Mouse (Mus musculus) hindbrain, embryonic 15.5 days (tissue): ENCODE results near the gene Troap. TPM values are rescaled to one million over a fixed set of nuclear protein-coding genes. Genes with fewer than 3 reads are reported as not detected.
"Not testable (repeated sequence)": the region's sequence is repeated elsewhere in the genome, so short reads cannot be mapped to it uniquely, and the experiment has no call there.

Experiments
- ATAC-seq: fragments of 200-750 bp; cut with Nextera tagmentation; 2 replicates; pipeline ENCODE4 v1.8.0; 2017; ENCODE audit warnings: low read depth, moderate number of reproducible peaks, moderate TSS enrichment; ENCODE audit not compliant: low FRiP score
- H3K27ac ChIP-seq: fragments of 300-500 bp; sonication (generic); replicated peaks from 2 replicates; pipeline ENCODE4 v1.5.1; 2015; ENCODE audit warnings: mild to moderate bottlenecking, inconsistent platforms
- H3K27me3 ChIP-seq: fragments of 300-500 bp; sonication (generic); 2 replicates; pipeline ENCODE4 v1.6.1; 2015; ENCODE audit warnings: control low read depth, inconsistent platforms
- H3K36me3 ChIP-seq: fragments of 300-500 bp; sonication (generic); 2 replicates; pipeline ENCODE4 v1.6.1; 2015; ENCODE audit warnings: control low read depth, inconsistent platforms
- H3K4me1 ChIP-seq: fragments of 300-500 bp; sonication (generic); replicated peaks from 2 replicates; pipeline ENCODE4 v1.6.1; 2015; ENCODE audit warnings: control low read depth, inconsistent platforms
- H3K4me2 ChIP-seq: fragments of 300-500 bp; sonication (generic); 2 replicates; pipeline ENCODE4 v1.6.1; 2015; ENCODE audit warnings: moderate library complexity, mild to moderate bottlenecking, inconsistent platforms
- H3K4me3 ChIP-seq: fragments of 300-500 bp; sonication (generic); 2 replicates; pipeline ENCODE4 v1.5.1; 2015; ENCODE audit warnings: mild to moderate bottlenecking, inconsistent platforms
- H3K9ac ChIP-seq: fragments of 300-500 bp; sonication (generic); 2 replicates; pipeline ENCODE4 v1.6.1; 2015; ENCODE audit warnings: inconsistent platforms
- H3K9me3 ChIP-seq: fragments of 300-500 bp; sonication (generic); 2 replicates; pipeline ENCODE4 v1.6.1; 2016; ENCODE audit warnings: control low read depth, inconsistent platforms
- WGBS: fragments of 180-500 bp; shearing (Covaris S2); methylation state at CpG from one replicate; pipeline ENCODE4 v1.1.7; 2015; 5-methylcytosine and 5-hydroxymethylcytosine counted together
- polyA plus RNA-seq: library from polyadenylated mRNA; unstranded; fragments of >200 nt; fragmentation: Nextera tagmentation; extraction: Ambion mirVana; gene quantifications from 2 replicates; pipeline ENCODE4 v1.2.1, GENCODE M21; 2015

The Troap gene
- polyA plus RNA-seq, 1 experiment from 2014 or later, result 8.5 TPM

- no peaks in the 10 kb centered on the region for H3K9me3 ChIP-seq
- H3K4me2 ChIP-seq, result no peak overlapping the region
- H3K27me3 ChIP-seq, result no peaks in the 10 kb centered on the region
- no peak overlapping the region for H3K4me3 ChIP-seq
- H3K27ac ChIP-seq, result no peak overlapping the region
- no peak overlapping the region for H3K9ac ChIP-seq
- no peaks in the 10 kb centered on the region for H3K36me3 ChIP-seq
- 77% methylated on average over 3 of the region's 3 CpGs for WGBS
- H3K4me1 ChIP-seq, result peaks cover 9% of the 10 kb centered on the region; the same call in 1 of the 2 replicates
- ATAC-seq, result no peak
Observed at GRCm38 (mm10) chr15:99044854-99045253, 29.5 kb upstream of the Troap start.

GRCm38 (mm10) chr15:99045734-99046133, 28.6 kb upstream of the Troap start:
- 83% methylated on average over 6 of the region's 6 CpGs for WGBS
- not testable (repeated sequence) for H3K9me3 ChIP-seq, ATAC-seq

GRCm38 (mm10) chr15:99049473-99050253, 24.7 kb upstream of the Troap start:
- WGBS, result 35% methylated on average over 13 of the region's 13 CpGs
- no peak overlapping the region for H3K4me2 ChIP-seq
- ATAC-seq, result no peak
- no peak overlapping the region for H3K4me3 ChIP-seq
- no peak overlapping the region for H3K27ac ChIP-seq
- 0 out of 2 replicates have a peak, but pooled peaks cover 7% of the 10 kb centered on the region for H3K4me1 ChIP-seq
- peaks cover 22% of the 10 kb centered on the region for H3K27me3 ChIP-seq
- no peaks in the 10 kb centered on the region for H3K36me3 ChIP-seq
- no peak overlapping the region for H3K9ac ChIP-seq
- H3K9me3 ChIP-seq, result no peaks in the 10 kb centered on the region

More at GRCm38 (mm10) chr15:99045734-99046133, 28.6 kb upstream of the Troap start:
- H3K36me3 ChIP-seq, H3K9ac ChIP-seq, H3K27me3 ChIP-seq, H3K27ac ChIP-seq, H3K4me1 ChIP-seq, H3K4me2 ChIP-seq, H3K4me3 ChIP-seq: not testable (repeated sequence)

GRCm38 (mm10) chr15:99053373-99053772, 21.0 kb upstream of the Troap start:
- 0 out of 2 replicates have a peak, but pooled peaks have one; percentile 24 for ATAC-seq
- Histone ChIP-seq H3K27ac (no peak overlapping the region), H3K27me3 (peaks cover 59% of the 10 kb centered on the region), H3K9me3 (no peaks in the 10 kb centered on the region), H3K4me3 (no peak overlapping the region), H3K4me2 (no peak overlapping the region), H3K36me3 (no peaks in the 10 kb centered on the region), H3K9ac (no peak overlapping the region), H3K4me1 (peaks cover 31% of the 10 kb centered on the region)
- 9% methylated on average over 9 of the region's 9 CpGs for WGBS

GRCm38 (mm10) chr15:99055040-99055439, 19.3 kb upstream of the Troap start, which contains the start of gene Prph:
Prph (plus strand) TSS chr15:99055174.
- Histone ChIP-seq H3K27me3 (peaks cover 72% of the 10 kb centered on the region), H3K4me2 (peak within 1 kb of the TSS; percentile 78), H3K9me3 (no peaks in the 10 kb centered on the region), H3K9ac (peak within 1 kb of the TSS; percentile 23; the same call in 1 of the 2 replicates), H3K27ac (no peak within 1 kb of the TSS), H3K36me3 (no peaks in the 10 kb centered on the region), H3K4me3 (peak within 1 kb of the TSS; percentile 36), H3K4me1 (peaks cover 31% of the 10 kb centered on the region)
- 4% methylated on average over 27 of the region's 30 CpGs for WGBS
- ATAC-seq, result peak; percentile 40; the same call in 1 of the 2 replicates

GRCm38 (mm10) chr15:99055511-99055961, 18.8 kb upstream of the Troap start:
- no peaks in the 10 kb centered on the region for H3K36me3 ChIP-seq
- 0% methylated on average over 33 of the region's 37 CpGs for WGBS
- peaks cover 31% of the 10 kb centered on the region for H3K4me1 ChIP-seq
- peak overlapping the region; percentile 36 for H3K4me3 ChIP-seq
- H3K4me2 ChIP-seq, result peak overlapping the region; percentile 78
- no peak for ATAC-seq
- H3K9me3 ChIP-seq, result no peaks in the 10 kb centered on the region
- H3K27me3 ChIP-seq, result peaks cover 72% of the 10 kb centered on the region
- peak overlapping the region; percentile 23; the same call in 1 of the 2 replicates for H3K9ac ChIP-seq
- H3K27ac ChIP-seq, result no peak overlapping the region

- H3K9ac ChIP-seq, result no peak overlapping the region
- H3K27me3 ChIP-seq, result peaks cover 71% of the 10 kb centered on the region
- H3K4me1 ChIP-seq, result peaks cover 31% of the 10 kb centered on the region
- WGBS, result 7% methylated on average over 14 of the region's 14 CpGs
- no peaks in the 10 kb centered on the region for H3K9me3 ChIP-seq
- peak overlapping the region; percentile 78; the same call in 1 of the 2 replicates for H3K4me2 ChIP-seq
- peak overlapping the region; percentile 36 for H3K4me3 ChIP-seq
- no peaks in the 10 kb centered on the region for H3K36me3 ChIP-seq
- no peak for ATAC-seq
- no peak overlapping the region for H3K27ac ChIP-seq
Observed at GRCm38 (mm10) chr15:99056332-99056731, 18.0 kb upstream of the Troap start.

GRCm38 (mm10) chr15:99065557-99066165, 8.7 kb upstream of the Troap start:
- Histone ChIP-seq H3K27ac (no peak overlapping the region), H3K9me3 (no peaks in the 10 kb centered on the region), H3K4me3 (no peak overlapping the region), H3K9ac (no peak overlapping the region), H3K4me2 (no peak overlapping the region), H3K4me1 (no peaks in the 10 kb centered on the region), H3K36me3 (no peaks in the 10 kb centered on the region), H3K27me3 (peaks cover 6% of the 10 kb centered on the region)
- 86% methylated on average over 12 of the region's 12 CpGs for WGBS
- no peak for ATAC-seq

- H3K9me3 ChIP-seq, result no peaks in the 10 kb centered on the region
- no peak overlapping the region for H3K27ac ChIP-seq
- no peaks in the 10 kb centered on the region for H3K36me3 ChIP-seq
- ATAC-seq, result no peak
- peaks cover 17% of the 10 kb centered on the region for H3K4me1 ChIP-seq
- no peaks in the 10 kb centered on the region for H3K27me3 ChIP-seq
- H3K4me3 ChIP-seq, result no peak overlapping the region
- H3K9ac ChIP-seq, result no peak overlapping the region
- WGBS, result 91% methylated on average over 1 of the region's 1 CpGs
- H3K4me2 ChIP-seq, result no peak overlapping the region
Observed at GRCm38 (mm10) chr15:99071988-99072387, 2.4 kb upstream of the Troap start.

- Histone ChIP-seq H3K9ac (peak overlapping the region; percentile 90), H3K27me3 (no peaks in the 10 kb centered on the region), H3K4me1 (peaks cover 17% of the 10 kb centered on the region), H3K36me3 (no peaks in the 10 kb centered on the region), H3K9me3 (no peaks in the 10 kb centered on the region), H3K27ac (peak overlapping the region; percentile 98), H3K4me2 (peak overlapping the region; percentile 97), H3K4me3 (peak overlapping the region; percentile 53)
- ATAC-seq, result peak; percentile 99
- WGBS, result under 1% methylated on average over 44 of the region's 44 CpGs
Observed at GRCm38 (mm10) chr15:99074600-99075333, 392 bp downstream of the Troap start.

- not testable (repeated sequence) for H3K9ac ChIP-seq, ATAC-seq, H3K27me3 ChIP-seq, H3K27ac ChIP-seq, H3K4me3 ChIP-seq, H3K9me3 ChIP-seq, H3K36me3 ChIP-seq
- H3K4me2 ChIP-seq, result peak overlapping the region; percentile 97
- peaks cover 17% of the 10 kb centered on the region for H3K4me1 ChIP-seq
- WGBS, result 97% methylated on average over 3 of the region's 3 CpGs
Observed at GRCm38 (mm10) chr15:99076011-99076410, 1.6 kb downstream of the Troap start.
